Mouse (Mus musculus): ENCODE measurements around the gene Ssmem1.

The Ssmem1 gene

DNA sequence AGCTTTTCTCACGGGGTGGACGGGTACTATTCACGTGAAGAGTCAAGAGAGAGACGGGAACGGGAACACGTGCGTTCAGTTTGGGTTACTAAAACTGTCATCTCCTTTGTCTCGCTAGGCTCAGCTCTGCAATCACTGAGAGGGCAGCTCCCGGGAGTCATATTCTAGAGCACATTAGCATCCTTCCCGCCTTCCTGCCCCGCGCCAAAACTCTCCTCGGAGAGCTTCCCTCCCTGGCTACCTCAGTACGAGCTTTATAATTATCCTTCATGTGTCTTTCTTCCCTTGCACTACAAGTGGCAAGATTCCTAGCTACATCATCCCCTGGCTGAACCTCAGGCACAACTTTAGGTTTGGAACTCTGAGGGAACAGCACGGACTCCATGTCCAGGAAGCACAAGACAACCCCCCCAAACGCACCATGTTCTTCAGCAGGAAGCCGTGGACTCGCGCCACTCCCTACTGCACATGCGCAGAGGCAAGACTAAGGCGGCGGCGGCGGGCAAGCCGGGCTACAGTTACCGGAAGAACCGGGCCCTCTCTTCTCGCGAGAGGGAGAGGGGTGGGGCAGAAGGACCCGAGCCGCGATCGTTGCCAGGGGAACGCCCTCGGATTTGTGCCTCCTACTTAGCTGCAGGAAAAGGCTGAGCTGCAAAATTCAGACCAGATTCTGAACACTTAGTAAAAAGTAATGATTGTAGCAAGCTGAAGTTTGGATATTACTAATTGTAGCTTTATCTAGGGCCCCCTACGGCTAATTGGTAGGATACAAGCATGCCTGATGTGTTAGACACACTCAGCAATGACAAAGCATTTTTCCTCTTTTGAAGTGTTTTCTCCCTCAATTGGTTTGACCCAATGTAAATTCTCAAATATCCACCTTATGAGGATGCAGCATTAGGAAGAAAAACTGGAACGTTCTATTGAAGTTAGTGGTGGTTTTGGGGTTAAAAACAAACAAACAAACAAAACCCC is at the start of gene Ssmem1, which contains the start of gene Tmem209:
Ssmem1 (plus strand) TSS at position 585 of the 975 bp plus-strand sequence.
Tmem209 (minus strand) TSS at position 519 of the 975 bp plus-strand sequence.
- DNase-seq: peak; percentile 100

GRCm38 (mm10) chr6:30460750-30461446 is 48.8 kb upstream of the Ssmem1 start:
- DNase-seq: peak; percentile 68

GRCm38 (mm10) chr6:30461755-30462344 is 47.8 kb upstream of the Ssmem1 start:
- DNase-seq: no peak

GRCm38 (mm10) chr6:30462822-30463221 is 46.8 kb upstream of the Ssmem1 start:
- DNase-seq: no peak

DNA sequence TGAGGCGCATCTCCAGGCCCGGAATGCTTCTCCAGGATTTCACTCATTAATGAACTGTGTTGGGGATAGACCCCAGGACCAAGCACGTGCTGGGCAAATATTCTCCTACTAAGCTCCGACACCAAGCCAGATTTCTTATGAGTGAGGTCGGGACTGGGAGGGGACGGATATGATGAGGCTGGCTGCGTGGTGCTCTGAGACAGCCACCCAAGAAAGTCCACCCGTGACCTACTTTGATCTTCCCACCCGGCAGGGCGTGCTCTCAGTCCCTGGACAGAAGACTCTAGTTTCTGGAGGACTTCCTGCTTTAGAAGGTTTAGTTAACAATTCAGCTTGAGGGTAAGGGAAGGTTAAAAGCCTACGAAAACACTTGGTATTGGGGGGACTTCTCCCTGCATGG is 44.1 kb upstream of the Ssmem1 start:
- no peak for DNase-seq

DNA sequence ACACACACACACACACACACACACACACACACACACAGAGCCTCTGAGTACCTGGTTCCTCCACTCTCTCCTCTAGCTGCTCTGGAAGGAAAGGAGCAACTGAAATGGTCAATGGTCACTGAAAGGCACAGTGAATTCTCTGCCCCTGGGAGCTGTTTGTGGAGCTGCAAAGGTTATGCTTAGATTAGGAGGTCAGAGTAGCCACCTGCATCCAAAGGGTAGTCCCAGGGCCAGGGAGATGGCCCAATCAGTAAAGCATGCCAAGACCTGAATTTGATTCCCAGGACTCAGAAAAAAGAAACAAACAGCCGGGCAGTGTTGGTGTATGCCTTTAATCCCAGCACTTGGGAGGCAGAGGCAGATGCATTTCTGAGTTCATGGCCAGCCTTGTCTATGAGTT is 41.6 kb upstream of the Ssmem1 start:
- DNase-seq: no peak

DNA sequence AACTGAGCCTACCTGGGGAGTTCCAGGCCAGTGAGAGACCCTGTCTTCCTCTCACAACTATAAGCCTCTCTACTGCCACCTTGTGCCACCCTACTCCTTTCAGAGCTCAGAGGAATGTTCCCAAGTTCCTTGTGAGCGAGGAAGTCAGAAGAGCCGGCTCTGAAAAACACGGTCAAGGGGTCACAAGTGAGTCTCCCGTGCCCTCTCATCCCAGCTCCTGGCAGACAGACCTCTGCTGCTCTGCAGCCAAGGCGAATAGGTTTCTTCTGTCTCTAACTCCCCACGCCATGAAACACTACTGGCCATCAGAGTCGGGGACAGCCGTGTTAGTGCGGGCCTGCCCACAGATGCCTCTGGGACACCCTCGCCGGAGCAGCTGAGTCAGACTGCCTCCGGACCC is 41.0 kb upstream of the Ssmem1 start:
- peak; percentile 75 for DNase-seq

- no peak for DNase-seq
Measured at GRCm38 (mm10) chr6:30469370-30469769, 40.3 kb upstream of the Ssmem1 start.

DNA sequence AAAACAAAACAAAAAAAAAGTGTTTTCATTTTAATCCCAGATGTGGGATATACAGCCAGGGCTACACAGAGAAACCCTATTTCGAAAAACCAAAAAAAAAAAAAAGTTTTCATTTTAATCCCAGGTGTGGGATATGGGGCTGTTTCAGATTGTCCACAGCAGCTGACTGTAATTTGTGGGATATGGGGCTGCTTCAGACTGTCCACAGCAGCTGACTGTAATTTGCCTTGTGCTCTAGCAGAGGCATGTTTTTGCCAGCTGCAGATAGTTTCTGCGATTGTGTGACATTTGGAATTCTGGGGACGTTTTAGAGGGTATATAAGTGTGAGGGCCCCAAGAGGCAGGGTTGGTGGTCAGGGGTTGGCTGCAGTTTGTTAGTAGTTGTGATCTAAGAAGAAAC is 37.9 kb upstream of the Ssmem1 start:
- DNase-seq: no peak

DNA sequence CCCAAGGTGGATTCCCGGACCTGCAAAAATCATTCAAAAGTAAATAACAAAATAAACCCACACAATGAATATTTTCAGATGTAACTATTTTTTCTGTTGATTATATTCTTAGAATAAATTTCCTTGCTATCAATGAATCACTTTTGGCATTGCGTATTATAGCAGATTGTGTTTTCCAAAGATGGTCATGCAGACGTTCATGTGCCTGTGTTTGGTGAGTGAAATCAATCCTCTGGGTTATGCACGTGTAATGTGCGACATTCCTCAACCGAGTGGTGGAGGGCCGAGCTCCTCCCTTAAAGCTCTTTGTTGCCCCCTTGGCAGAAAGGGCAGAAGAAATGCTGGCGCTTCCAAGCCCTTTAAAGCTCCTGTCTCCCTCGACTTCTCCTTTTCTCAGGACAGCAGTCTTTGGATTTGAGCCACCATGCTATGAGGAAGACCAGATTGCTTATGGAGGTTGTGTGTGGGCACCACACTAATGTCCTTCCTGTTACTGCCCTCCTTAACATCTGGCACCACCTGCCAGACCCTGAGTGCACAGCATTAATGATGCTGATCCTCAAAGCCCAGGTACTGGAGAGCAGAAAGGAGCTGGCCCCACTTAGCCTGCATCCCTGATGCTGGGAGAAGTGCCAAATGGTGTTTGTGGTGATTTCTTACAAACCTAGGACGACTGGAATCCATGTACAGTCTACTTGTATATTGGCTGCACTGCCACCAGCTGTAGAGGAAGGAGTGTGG is 33.5 kb upstream of the Ssmem1 start:
- no peak for DNase-seq

GRCm38 (mm10) chr6:30477210-30477714 is 32.4 kb upstream of the Ssmem1 start:
- no peak for DNase-seq

GRCm38 (mm10) chr6:30477784-30478183 is 31.9 kb upstream of the Ssmem1 start:
- no peak for DNase-seq

GRCm38 (mm10) chr6:30479418-30479817 is 30.2 kb upstream of the Ssmem1 start:
- DNase-seq: no peak

DNA sequence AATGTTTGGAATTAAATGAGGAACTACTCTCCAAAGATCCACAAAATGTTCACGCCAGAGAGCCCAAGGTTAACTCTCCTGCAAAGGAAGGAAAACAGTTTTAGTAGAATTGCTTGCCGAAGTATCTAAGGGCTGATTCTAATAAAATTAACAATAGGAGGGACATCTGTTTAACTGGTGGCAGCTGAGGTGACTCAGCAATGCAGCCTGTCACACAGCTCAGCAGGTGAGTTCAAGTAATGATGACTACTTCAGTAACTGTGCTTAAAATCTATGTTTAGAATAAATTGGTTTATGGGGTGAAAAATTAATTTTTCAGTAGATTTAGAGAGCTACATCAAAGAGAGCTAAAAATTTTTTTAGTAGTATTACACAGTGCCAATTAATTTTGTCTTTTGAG is 26.7 kb upstream of the Ssmem1 start:
- DNase-seq: no peak

DNA sequence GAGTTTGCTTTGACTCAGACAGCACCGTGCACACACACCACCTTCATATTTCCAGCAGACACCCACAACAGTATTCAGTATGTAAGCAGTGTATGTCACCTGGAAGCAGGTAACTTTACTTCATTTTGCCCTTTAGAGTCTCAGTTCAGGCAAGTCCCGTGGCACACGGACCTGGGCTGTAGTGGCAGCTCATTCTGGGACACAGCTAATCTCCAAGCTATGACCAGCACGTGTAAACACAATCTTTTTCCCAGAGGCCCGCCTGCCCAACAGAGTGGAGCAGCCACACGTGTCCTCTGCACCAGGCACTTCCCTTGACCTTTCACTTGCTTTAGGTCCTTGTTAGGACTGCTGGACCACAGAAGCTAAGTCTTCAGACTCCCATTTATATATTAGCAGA is 23.1 kb upstream of the Ssmem1 start:
- no peak for DNase-seq

DNA sequence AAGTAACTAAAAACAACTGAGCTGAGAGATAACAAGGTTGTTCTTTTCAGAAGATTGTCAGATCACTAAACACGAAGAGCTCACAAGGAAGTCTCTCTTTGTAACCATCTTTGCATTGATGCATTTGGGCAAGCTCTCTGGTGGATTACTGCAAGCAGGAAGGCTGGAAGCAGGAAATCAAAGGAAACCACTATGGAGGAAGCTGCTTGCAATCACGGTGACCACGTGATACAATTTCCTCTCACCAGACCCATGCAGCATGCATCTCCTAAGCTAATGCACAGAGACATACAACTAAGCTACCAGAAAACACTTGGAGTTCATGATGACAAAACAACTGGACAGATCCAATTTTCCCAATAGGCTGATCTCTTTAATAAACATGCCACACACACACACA is 10.6 kb upstream of the Ssmem1 start:
- no peak for DNase-seq

GRCm38 (mm10) chr6:30508824-30509223 is 825 bp upstream of the Ssmem1 start:
- no peak for DNase-seq

DNA sequence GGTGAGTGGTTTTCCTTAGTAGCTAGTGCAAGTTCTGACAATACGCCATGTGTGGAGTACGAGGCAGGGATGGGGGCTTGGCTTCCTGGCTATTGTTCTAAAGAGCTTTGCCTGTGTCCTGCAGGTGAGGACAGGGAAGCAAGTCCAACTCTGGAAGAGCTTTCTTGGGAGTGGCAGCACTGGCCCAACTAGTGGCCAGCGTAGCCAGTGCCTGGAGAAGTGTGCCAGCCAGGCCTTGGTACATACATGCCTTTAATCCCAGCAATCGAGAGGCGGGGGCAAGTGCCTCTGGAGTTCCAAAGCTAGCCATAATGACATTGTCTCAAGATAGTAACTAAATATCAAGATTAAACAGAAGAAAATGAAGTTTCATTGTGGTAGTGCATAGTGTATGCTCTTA is 642 bp downstream of the Ssmem1 start:
- peak; percentile 7 for DNase-seq

GRCm38 (mm10) chr6:30514242-30514641 is 4.6 kb downstream of the Ssmem1 start:
- DNase-seq: no peak

GRCm38 (mm10) chr6:30520400-30520799 is 10.8 kb downstream of the Ssmem1 start:
- DNase-seq: no peak

- no peak for DNase-seq
Measured at GRCm38 (mm10) chr6:30525456-30526332, 16.0 kb downstream of the Ssmem1 start.
